Mouse (Mus musculus) adrenal gland, adult (tissue): Measurements from ENCODE around the gene Zfp768.
A peak's percentile ranks its signal among the peaks of the same experiment; 100 is the strongest.
"Not testable (repeated sequence)": the region's sequence is repeated elsewhere in the genome, so short reads cannot be mapped to it uniquely, and the experiment has no call there.

Source experiments
- DNase-seq, 2 experiments: peaks; one replicate each; pipeline ENCODE4 v3.0.0; 2022 to 2023; ENCODE audit warnings: low spot score in 1 of 2; ENCODE audit not compliant: inconsistent age in 2 of 2

Gene Zfp768

DNA sequence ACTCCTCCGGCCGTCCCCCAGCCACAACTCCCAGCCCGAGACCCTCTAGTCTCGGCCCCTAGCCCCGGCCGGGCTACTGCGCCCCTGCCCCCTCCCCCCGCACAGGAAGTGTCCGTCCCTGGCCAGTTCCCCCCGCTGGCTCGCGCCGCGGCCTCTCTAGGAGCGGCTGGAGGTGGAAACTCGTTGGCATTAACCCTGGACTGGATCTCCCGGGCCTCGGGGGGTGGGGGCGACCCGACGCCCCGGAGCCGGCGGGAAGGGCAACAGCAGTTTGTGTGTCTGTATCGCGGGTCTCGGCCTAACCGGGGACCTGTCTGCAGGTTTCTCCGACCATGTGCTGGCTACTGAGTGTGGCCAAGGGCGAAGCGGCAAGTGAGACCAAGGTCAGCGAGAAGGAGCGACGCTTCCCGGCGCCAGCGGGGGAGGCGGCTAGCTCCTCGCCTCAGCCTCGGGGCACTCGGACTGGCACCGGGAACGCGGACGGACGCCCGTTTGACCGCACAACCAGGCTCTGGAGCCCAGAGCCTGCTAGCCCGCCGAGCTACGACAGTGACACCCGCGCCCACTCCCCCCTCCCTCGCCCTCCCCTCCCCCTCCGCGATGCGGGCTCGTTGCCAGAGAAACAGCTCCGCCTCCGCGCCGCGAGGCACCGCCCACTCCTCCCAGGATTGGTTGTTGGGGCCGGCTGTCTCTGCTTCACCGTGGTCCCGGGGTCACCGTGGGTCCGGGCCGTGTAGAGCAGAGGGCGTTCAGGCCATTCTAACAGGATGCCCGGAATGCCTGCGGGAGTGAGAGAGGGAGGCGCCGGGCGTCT is at the start of gene Zfp768:
TSS of gene Zfp768 (minus strand) at position 78 of the 814 bp plus-strand sequence.
- peak; percentile 94 to 99 for DNase-seq

DNA sequence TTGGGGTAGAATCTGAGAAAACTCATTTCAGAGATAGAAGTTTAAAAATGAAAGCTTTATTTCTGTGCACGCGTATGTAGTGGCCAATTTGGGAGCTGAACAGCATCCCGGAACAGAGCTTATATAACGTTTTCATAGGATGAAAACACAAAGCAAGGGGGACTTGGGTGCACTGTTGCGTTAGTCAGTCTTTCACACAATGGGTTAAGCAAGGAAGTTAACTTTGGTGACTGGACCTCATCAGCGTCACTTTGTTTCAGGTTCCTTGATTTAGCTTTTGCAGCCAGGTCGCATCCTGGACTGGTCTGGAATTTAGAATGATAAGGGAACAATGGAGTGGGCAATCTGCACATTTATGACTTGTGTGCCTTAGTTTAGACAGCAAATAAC is 48.5 kb upstream of the Zfp768 start:
- DNase-seq, result no peak

DNA sequence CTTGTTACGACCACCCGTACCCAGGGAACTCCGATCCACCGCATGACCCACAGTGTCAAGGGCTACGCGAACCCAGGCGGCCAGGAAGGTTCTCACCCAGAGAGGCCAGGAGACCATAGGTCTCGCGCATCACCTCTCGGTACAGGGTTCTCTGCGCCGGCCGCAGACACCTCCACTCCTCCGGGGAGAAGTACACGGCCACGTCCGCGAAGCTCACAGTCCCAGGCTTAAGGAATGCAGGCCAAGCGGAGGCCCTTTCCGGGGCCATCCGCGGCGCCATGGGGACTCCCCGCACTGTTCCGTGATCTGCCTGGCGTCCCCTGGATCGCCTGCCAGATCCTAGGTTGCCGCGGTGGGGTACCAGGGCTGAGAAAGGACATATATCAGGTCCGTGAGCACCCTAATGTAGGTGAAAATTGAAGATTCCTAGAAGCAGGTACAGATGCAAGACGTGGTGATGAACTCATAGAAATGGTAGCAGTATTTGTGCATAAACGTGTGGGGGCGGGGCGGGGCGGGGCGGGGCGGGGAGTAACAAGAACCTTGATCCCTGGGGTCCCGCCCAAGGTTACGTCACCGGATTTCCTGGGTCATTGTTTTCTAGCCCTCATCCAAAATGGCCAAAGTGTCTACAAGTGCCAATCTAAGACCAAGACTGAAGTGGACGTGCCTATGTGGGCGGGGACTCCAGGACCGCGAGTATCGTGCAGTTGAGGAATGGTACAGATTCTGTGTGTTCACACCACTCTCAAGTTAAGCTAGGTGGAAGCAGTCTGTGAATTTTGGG is 48.0 kb upstream of the Zfp768 start, which contains the start of gene E430018J23Rik:
TSS of gene E430018J23Rik (minus strand) at position 473 of the 787 bp plus-strand sequence.
- peak; percentile 97 to 100 for DNase-seq

DNA sequence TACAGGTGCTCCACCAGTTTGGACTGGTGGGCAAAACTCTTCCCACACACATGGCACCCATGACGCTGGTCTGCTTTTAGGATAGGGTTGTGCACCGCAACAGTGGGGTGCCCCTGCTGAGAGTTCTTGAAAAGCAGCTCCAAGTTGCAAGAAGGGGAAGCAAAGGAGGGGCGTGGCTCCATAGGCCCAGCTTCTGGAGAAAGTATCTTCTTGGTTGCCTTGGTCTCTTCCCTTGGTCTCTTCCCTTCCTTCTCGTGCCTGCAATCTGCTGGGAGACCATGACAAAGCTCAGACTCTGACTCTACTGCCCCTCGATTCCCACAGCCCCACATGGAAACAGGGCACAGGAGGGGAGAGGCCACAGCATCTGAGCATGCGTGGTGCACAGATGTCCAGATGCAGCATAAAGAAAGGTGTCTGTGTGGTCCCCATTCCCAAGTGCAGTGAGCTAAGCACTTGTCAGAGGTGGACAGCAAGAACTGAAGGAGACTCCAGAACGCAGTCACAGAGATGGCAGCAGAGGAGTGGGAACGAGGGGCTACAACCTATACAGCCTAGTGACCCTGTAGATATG is 46.9 kb upstream of the Zfp768 start:
- no peak for DNase-seq

DNA sequence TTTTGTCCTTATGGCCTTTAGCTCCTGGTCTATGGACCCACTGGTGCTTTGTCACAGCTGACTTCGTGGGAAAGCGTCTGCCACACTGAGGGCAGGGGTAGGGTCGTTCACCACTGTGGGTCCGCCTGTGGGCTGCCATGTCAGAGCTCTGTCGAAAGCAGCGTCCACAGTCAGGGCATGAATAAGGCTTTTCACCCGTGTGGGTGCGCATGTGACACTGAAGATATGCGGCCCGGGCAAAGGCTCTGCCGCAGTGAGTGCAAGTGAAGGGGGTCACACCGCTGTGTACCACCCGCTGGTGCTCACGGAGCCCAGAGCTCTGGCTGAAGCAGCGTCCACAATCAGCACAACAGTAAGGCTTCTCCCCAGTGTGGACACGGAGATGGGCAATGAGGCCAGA is 46.1 kb upstream of the Zfp768 start:
- DNase-seq, result no peak

DNA sequence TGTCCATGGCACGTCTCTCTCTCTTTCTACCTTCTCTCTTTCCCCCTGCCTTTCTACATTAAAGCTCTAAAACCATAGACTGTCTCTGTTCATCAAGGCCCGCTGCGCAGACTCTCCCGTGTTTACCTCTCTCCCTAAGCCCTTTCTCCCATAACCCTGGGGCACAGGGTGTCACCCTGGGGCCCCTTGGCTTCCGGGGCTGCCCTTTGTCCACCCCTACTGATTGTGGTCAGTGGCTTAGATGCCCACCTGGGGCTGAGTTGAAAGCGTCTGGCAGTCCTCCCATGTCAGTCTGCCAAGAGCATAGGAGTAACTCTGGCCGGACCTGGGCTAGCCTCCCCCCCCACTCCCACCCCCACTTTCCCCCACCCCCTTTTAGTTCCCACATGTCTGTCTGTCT is 44.9 kb upstream of the Zfp768 start:
- no peak for DNase-seq

DNA sequence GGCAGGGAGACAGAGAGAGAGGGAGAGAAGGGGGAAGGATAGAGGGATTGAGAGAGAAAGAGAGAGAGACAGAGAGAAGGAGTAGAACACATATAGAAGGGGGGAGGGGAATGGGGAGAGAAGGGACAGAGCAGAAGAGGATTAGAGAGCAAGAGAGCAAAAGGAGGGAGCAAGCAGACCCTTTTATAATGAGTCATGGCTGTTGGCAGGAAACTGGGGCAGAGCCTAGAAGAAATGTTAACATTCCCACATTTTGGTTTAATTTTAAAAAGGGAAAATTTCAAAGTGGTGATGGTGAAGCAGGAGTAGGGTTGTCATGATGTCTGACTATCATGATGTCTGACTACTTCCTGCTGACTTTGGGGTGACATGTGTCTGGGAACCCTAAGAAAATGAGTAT is 42.8 kb upstream of the Zfp768 start:
- not testable (repeated sequence) for DNase-seq

DNA sequence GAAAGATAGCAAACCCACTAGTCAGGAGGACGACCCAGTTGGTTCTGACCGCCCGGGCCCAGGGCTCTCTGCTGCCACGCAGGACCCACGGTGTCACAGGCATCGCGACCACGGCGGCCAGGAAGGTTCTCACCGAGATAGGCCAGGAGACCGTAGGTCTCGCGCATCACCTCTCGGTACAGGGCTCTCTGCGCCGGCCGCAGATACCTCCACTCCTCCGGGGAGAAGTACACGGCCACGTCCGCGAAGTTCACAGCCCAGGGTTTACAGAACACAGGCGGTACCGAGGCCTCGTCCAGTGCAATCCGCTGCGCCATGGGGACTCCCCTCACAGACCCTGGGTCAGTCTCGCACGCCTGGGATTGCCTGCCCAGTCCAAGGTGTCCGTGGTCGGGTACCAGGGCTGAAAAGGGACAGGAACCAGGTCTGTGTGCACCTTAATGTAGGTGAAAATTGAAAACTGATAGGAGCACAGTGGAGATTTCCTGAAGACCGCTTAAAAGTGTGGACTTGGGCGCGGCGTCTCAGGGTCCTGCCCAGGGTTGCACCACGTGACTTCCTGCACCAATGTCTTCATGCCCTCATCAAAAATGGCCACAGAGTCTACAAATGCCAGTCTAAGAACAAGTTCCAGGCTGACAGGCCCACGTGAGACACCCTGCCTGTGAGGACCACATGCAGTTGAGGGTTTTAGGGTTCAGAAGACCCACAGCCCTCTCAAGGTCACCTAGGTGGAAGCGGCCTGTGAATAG is 41.4 kb upstream of the Zfp768 start, which contains the start of gene 9130019O22Rik:
TSS of gene 9130019O22Rik (minus strand) at position 526 of the 752 bp plus-strand sequence.
- peak; percentile 90 to 97 for DNase-seq

DNA sequence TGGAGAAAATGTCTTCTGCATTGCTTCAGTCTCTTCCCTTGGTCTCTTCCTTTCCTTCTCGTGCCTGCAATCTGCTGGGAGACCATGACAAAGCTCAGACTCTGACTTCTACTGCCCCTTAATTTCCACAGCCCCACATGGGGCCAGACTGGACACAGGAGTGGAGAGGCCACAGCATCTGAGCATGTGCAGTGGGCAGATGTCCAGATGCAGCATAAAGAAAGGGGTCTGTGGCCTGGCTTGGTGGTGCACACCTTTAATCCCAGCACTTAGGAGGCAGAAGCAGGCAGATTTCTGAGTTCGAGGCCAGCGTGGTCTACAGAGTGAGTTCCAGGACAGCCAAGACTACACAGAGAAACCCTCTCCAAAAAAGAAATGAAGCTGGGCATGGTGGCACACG is 40.2 kb upstream of the Zfp768 start:
- not testable (repeated sequence) for DNase-seq

DNA sequence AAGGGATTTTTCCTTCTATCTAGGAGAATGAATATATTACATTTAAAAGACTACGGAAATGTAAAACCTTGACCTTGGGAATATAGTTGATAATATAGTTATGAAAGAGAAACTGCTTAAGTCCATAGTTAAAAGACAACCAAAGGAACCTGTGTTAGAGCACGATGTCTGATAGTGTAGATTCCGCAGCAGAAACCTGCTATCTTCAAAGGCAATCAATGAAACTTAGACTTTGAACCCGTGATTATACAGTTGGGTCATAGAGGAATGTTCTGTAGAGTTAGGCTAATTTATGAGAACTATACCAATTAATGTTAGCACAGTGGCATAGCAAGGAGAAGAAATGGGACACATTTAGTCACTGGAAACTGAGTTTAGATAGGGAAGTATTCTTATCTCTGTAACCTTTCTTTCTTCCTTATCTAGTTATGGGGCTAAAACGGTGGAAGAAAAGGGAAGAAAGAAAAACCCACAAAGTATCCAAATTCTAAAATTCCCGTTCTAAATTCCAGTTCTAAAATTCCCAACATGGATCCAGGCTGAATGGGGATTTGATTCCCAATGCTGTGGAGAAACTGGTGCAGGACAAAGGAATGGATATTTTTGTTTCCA is 33.0 kb upstream of the Zfp768 start:
- no peak for DNase-seq

DNA sequence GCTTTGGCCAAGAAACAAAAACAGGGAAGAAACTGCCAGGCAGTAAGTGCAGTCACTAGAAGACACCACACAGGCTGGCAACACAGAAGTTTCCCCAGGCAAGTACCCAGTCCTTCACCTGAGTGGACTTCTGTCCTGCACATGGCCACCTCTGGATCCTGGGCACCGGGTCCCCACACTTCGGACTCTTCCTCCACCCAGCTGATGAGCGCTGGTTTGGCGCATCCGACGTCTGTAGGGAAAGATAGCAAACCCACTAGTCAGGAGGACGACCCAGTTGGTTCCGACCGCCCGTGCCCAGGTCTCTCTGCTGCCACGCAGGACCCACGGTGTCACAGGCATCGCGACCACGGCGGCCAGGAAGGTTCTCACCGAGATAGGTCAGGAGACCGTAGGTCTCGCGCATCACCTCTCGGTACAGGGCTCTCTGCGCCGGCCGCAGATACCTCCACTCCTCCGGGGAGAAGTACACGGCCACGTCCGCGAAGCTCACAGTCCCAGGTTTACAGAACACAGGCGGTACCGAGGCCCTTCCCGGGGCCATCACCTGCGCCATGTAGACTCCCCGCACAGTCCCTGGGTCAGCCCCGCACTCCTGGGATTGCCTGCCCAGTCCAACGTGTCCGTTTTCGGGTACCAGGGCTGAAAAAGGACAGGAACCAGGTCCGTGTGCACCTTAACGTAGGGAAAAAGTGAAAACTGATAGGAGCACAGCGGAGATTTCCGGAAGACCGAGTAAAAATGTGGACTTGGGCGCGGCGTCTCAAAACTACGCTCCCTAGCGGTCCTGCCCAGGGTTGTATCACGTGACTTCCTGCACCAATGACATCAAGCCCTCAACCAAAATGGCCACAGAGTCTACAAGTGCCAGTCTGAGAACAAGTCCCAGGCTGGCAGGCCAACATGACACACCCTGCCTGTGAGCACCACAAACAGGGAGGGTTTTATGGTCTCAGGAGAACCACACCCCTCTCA is 30.2 kb upstream of the Zfp768 start, which contains the start of gene Zfp747:
TSS of gene Zfp747 (minus strand) at position 780 of the 975 bp plus-strand sequence.
- peak; percentile 93 to 98 for DNase-seq

DNA sequence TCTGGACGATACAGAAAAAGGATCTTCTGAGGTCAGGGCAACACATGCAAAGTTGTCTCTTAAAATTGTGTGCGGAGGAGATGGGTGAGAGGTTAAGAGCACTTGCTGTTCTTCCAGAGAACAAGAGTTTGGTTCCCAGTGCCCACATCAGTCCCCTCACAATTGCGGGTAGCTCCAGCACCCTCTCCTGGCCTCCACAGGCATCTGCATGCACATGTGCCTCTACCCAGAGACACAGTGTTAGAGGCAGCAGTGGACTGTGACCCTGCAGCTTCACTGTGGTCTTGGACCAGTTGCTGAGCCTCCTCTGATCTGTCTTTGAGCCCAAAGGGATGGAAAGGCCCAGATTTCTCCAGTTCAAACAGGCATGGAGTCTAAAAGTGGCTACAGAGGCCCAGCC is 26.5 kb upstream of the Zfp768 start:
- not testable (repeated sequence) for DNase-seq

DNA sequence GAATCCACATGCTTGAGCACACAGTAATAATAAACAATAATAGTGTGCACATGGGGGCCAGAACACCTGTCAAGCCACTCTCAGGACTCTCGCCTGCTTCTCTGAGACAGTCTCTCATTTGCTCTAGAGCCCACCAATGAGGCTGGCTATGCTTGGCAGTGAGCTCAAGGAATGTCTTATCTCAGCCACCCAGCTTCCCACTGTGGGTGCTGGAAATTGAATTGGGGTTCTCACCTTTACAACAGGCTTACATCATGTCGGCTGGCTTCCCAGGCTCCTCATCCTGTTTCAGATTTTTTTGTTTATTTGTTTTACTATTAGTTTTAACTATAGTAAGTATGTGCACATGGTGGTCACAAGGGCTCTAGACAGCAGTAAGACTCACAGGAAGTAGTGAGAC is 25.8 kb upstream of the Zfp768 start:
- DNase-seq, result no peak

DNA sequence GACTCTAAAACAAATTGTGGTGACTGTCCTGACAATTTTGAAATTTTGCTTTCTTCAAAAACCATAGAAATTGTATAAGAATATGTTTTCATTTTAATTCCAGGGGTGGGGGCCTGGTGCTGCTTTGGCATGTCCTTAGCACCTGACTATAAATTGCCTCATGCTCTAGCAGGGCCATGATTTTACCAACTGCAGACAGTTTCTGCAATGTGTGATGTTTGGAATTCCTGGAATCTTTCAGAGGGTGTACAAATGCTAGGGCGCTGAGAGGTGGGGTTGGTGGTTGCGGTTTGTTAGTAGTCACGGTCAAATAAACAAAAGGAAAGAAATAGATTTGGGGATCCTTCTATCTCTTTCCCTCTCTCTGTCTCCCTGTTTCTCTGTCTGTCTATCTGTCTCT is 20.9 kb upstream of the Zfp768 start:
- DNase-seq, result no peak

DNA sequence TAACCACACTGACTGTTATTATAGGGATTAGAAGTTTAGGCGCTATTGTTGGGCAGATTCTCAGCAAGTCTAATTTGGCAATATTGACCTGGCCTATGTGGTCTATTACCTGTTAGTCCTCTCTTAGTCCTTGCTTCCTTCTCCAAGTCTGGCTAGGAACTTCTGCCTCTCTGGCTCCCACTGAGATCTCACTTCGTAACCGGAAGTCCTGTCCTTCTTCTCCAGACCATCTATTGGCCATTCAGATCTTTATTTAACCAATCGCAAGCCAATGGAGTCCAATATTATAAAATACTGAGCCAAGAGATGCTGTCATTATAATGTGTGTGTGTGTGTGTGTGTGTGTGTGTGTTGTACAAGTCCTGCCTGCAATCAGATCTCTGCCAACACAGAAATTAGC is 18.8 kb upstream of the Zfp768 start:
- DNase-seq, result peak; percentile 49 to 77

DNA sequence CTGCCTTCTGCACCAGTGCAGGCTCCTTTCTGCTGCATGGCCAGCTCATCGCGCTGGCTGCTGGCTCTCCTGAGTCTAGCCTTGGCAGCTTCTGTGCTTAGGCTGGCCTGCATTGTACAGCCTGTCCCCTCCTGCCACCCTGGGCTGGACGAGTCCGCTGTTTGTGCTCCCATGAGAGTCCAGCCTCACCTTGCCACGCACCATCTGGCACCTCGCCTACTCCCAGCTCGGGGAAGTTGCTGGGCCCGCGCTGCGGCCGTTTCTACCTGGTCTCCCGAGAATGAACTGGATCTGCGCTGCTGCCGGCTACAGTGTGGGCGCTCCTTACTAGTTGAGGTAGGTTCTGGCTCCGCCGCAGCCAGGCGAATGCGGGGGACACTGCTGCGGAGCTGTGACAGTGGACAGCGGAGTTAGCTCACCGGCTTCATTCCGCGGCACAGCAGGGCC is 18.1 kb upstream of the Zfp768 start:
- DNase-seq, result peak; percentile 50 to 72

DNA sequence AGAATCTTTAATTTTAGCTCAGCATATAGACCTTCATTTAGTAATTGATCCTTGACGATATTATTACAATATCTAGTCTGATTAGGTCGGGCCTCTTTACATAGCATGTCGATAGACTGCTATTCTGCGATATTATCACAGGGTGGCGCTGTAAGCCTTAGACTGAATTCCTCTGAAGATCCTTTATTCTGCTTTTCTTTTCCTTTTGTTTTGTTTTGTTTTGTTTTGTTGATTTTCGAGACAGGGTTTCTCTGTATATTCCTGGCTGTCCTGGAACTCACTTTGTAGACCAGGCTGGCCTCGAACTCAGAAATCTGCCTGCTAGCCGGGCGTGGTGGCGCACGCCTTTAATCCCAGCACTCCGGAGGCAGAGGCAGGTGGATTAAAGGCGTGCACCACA is 17.0 kb upstream of the Zfp768 start:
- peak in 1 of 2 experiments; percentile 67 for DNase-seq

DNA sequence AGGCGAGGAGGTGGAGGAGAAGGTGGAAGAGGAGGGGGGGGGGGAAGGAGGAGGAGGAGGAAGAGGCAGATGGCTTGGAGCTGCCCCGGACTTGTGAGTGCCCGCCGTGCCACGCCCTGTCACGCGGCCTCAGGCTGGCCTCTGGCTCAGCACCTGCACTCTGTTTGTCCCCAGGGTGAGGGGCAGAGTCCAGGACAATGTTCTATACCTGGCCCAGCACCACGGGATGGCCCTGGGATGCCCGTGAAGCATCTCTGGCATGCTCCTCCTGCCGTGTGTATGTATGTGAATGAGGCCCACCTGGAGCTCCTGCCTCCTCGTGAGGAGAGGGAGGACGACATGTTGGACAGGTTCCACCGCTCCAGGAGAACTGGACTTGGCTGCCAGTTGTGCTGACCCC is 16.1 kb upstream of the Zfp768 start:
- DNase-seq, result no peak

DNA sequence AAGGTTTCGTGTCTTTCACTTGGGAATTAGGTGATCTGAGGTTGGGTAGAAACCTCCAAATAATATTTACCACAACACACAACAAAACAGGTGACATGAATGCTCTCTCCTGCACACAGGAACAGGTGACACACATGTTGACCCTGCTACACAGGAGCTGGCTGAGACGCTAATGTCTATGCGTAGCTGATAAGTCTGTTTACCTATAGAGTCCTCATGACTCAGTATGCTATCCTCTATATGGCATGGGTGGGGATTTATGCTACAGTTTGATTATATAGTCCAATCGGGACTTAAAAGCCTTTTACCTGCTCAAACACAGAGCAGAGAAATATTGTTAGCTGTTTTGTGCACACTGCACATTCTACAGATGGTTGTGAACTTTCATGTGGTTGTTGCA is 14.9 kb upstream of the Zfp768 start:
- no peak for DNase-seq
